Mouse (Mus musculus) CH12.LX (cell line): ENCODE results near the gene Ppp4r2. TPM values are rescaled to one million over a fixed set of nuclear protein-coding genes. Genes with fewer than 3 reads are reported as not detected.

Source experiments
- polyA plus RNA-seq: library from polyadenylated mRNA; unstranded; fragments of >175 nt; gene quantifications from 2 replicates; pipeline ENCODE4 v1.2.1, GENCODE M21; 2012; ENCODE audit warnings: low read depth; ENCODE audit not compliant: insufficient read length
- total RNA-seq, 2 experiments: library from RNA; depleted of rRNA; stranded (reverse); fragments of 300-350 nt in 1 of 2; fragments of >200 nt in 1 of 2; gene quantifications; 2 replicates each; pipeline ENCODE4 v1.2.3; 2012 to 2014

Ppp4r2 gene
- total and polyA plus RNA-seq, 3 experiments, result 53.3 to 134 (median 115) TPM

Other genes with a start within 250 kb of the Ppp4r2 start
- 26.6 and 30.4 TPM in 2 replicates for gene Shq1, start 162.5 kb upstream of the Ppp4r2 start, total RNA-seq (2012; rRNA removed)
- 32.3 and 32.9 TPM in 2 replicates for gene Shq1, start 162.5 kb upstream of the Ppp4r2 start, total RNA-seq (2014; rRNA removed)
- 30.2 and 32.3 TPM in 2 replicates for gene Shq1, start 162.5 kb upstream of the Ppp4r2 start, polyA plus RNA-seq
- gene Gxylt2, start 128.9 kb upstream of the Ppp4r2 start, total RNA-seq (2012; rRNA removed), result 0.08 TPM in 1 of 2 replicates, not detected in the other
- gene Gxylt2, start 128.9 kb upstream of the Ppp4r2 start, total RNA-seq (2014; rRNA removed), result 0.03 TPM in 1 of 2 replicates, not detected in the other
- gene Gxylt2, start 128.9 kb upstream of the Ppp4r2 start, polyA plus RNA-seq, result not detected in 2 replicates